Mouse (Mus musculus) gonadal fat pad, adult 2 months (tissue): ENCODE measurements around the gene Slco2a1. TPM values are rescaled to one million over a fixed set of nuclear protein-coding genes. Genes with fewer than 3 reads are reported as not detected.

Experiments used
- DNase-seq: peaks from one replicate; pipeline ENCODE4 v3.0.0-alpha.2; 2012; ENCODE audit warnings: low read depth
- polyA plus RNA-seq: library from polyadenylated mRNA; depleted of rRNA; stranded (reverse); fragments of >200 nt; gene quantifications from 2 replicates; pipeline ENCODE4 v1.2.3, GENCODE M21; 2012

Gene Slco2a1
- polyA plus RNA-seq, 1 experiment = 36.8 TPM

DNA sequence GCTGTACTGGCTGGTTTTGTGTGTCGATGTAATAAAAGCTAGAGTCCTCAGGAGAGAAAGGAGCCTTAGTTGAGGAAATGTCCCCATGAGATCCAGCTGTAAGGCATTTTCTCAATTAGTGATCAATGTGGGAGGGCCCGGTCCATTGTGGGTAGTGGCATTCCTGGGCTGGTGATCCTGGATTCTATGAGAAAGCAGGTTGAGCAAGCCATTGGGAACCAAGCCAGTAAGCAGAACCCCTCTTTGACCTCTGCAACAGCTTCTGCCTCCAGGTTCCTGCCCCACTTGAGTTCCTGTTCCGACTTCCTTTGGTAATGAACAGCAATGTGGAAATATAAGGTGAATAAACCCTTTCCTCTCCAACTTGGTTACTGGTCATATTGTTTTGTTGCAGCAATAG, 6.1 kb upstream of the Slco2a1 start:
- DNase-seq = no peak

DNA sequence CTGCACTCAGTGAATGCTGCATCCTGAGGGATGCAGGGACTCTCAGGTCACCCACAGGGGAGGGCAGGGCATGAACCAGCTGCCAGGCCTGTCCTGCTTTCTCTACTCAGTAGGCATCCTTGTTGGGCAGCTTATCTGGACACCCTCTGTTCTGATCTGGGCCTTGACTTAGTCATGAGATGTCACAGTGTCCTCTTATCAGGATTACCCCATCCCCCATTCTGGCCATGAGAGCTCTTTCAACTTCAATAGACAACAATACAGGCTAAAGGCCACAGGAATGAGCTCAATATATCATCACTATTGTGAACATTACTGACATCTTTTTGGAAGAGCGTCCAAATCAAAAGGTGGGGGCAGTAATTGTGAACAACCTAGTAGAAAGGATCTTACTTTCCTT, 3.4 kb upstream of the Slco2a1 start:
- DNase-seq = no peak

DNA sequence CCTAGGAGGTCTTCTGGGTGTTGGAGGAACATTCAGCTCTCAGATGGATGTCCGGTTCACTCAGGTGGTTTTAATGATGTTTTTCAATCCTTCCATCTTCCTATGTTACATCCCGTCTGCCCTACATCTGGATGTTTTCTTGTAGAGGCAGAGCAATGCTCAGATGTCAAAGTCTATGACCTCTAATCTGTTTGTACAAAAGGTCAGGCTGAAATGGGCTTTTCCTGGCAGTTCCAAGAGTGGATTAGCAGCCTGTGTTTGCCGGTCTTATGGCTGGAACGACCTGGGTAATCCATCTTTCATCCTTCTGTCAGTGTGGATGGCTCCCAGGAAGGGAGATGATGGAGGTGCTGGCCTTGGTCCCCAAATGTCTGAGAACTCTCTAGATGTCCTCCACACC, 2.6 kb upstream of the Slco2a1 start:
- no peak for DNase-seq

DNA sequence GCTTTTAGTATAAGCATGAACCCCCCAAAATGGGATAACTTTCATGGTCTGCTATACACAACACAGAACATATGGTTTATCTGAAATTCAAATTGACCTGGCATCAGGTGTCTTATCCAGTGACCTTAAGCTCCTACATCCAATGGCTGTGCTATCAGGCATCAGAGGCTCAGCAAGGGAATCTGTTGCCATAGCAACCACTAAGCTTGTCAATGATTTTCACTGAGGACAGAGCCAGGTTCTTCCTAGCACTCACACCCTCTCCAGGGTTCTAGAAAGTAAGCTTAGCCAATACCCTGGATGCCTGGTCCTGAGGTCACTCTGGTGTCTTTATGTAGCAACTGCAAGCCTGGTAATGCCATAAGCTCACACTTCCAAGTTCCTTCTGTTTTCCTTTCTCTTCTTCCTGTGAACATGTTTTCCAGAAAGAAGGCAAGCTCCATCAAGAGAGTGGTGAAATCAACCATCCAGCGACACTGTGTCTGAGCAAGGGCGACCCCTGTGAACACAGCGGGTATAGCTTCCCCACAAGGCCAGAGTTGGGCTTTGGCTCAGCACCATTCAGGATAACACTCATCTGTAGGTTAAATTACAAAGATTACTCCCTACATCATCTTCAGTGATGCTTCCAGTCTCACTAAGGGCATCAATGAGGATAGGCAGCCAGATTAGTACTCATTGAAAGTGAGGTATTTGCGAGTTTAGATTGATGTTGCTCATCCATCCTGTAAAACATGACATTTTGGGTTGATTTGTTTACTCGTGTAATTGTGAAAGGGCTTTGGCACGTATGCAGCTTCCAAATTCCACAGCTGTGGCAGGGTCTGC, 2.0 kb downstream of the Slco2a1 start:
- no peak for DNase-seq

DNA sequence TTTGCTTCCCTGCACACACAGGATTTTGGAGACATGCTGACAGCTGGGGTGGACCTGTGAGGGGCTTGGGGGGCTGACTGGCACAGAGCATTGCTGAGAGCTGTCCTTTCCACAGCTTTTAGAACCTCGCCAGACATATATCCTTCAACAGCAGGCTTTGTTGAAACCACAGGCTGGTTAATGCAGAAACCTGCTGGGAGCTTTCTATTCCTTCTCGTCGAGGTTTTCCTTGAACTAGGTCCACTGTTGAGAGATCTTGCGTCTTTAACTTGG, 2.6 kb downstream of the Slco2a1 start:
- DNase-seq = no peak

DNA sequence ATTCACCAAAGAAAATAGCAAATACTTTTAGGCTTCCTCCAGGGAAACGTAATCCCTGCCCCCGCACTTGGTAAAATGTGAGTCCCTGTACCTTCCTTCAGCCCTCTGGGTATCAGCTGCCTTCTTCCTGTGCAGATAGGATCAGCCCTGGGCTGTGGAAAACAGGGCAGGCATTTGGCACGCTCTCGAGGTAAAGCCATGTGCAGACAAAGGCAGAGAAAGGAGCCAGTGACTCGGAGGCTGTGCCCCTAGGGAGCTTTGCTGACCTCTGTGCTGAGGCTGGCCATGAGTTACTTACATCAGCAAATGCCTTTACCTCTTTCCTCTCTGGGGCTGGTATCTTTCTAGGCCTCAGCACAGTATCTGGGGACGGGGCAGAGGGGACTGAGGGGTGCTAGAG, 4.4 kb downstream of the Slco2a1 start:
- no peak for DNase-seq

DNA sequence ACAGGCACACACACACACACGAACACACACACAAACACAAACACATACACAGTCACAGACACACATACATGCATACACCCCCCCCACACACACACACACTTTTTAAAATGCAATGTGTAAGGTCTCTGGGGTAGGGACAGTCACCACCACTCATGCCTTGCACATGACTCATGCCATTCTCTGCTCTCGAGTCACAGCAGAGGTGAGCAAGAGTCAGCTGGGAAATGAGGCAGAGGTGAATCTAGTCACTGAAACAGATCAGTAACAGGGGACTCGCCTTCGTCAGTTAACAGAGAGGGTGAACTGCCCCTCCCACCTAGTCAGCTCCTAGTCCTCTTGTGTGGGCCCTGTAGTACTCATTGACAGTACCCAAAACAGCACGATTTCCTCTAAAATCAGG, 5.3 kb downstream of the Slco2a1 start:
- DNase-seq = no peak

DNA sequence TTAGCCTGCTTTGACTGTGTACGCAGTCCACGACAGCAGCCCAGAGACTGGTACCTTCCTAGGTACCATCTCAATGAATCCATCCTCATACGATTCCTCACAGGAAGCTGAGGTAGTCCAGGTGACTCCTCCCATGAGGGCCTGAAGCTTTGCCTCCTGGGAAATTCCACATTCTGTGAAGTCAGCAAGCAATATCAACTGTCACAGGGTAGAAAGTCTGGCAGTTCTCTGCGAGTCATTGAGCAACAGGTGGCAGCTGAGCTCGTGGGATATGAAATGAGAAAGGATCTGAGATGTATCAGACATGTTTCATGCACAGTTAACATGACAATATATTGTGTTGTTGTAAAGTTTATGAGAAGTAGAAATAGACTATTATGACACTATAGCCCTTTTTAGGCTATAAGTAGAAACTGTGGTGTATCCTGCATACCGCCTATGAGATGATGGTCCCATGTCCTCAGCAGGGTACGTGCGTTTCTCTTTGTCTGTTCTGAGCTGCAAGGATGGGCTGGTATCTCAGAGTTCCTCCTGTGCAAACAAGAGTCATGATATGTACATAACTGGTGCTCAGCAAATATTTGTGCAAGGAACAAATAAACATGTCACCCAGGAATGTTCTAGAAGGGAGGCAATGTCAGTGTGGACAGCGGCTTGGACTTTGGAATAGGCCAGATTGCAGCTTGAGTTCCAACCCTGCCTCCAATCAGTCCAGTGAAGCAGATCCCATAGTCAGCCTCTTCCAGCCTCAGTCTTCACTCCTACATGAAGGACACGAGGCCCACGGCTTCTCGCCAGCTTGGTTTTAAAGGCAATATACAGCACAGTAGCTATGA, 7.5 kb downstream of the Slco2a1 start:
- DNase-seq = no peak

DNA sequence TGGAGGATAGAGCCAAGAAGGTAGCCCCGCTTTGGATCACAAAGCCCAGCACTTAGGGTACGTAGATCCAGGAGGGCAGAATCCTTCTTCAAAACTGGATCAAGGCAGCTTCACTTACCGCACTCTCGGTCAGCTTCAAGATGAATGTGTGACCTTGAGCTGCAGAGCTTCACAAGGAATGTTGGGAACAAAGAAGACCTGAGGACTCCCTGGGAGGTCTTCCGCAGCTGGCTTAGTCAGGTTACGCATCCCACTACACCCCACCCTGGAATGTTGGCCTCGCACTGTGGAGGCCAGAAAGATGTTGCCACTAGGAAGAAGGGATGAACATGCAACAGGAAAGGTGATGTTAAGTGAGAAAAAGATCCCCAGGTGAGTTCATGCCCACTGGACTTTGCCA, 11.9 kb downstream of the Slco2a1 start:
- no peak for DNase-seq

DNA sequence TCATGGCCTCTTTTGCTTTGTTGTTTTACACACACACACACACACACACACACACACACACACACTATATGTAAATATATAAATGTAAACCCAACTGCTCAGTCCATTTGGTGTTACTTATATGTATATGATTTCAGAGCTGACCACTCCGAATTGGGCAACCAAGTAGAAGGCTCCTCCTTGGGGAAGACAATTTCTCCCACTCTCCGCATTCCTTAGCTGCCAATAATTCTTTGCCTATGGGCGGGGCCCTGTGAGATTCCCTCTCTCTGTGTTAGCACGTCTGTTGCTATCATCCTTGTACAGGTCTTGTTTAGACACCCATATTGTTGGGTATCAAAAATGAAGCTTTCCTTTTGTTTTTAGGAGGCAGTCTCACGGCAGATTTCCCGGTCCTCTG, 15.8 kb downstream of the Slco2a1 start:
- no peak for DNase-seq

DNA sequence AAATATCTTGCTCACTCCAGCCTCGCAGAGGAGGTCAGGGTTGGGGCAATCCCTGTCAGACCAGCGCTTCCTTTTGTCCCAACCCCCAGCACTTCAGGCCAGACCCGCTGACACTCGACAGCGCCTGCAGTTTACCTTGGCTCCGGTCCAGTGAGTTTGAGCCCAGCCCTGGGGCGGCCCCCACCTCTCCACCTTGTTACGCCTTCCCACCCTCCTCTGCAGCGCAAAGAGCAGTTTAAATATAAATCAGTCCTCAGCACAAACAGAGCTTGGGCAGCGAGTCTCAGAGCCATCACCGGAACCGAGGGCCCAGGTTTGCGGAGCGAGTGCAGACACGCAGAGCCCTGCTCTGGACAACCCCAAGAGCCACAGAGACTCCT, 19.2 kb downstream of the Slco2a1 start:
- no peak for DNase-seq

DNA sequence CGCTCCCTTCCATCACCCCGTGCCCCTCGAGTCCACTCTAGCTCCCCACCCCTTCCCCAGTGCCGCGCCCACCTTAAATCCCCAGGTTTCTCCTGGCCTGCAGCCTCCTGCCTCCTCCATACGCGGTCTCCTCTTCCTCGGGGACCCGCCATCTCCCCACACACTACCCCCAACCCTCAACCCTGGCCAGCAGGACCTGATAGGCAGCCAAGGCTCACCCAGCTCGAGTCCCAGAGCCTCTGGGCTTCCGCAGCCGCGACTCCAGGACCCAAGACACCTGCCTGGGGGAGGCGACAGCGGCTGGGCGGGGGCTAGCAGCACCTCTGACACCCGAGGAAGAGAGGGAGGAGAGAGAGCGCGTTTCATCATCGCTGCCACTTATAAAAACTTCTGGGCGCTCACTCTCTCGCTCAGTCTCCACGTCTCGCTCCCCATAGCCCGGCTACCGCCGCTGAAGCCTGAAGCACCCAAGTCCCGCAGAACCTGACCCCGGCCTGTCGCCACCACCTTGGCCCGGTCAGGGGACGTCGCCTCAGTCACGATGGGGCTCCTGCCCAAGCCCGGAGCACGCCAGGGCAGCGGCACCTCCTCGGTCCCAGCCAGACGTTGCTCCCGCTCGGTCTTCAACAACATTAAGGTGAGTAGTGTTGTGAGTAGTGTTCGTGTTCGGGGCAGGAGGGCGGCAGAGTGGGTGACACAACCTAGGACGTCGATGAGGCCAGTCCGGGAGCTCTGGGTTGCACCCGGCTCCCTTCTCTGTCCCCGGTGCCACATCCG, 19.8 kb downstream of the Slco2a1 start:
- no peak for DNase-seq

DNA sequence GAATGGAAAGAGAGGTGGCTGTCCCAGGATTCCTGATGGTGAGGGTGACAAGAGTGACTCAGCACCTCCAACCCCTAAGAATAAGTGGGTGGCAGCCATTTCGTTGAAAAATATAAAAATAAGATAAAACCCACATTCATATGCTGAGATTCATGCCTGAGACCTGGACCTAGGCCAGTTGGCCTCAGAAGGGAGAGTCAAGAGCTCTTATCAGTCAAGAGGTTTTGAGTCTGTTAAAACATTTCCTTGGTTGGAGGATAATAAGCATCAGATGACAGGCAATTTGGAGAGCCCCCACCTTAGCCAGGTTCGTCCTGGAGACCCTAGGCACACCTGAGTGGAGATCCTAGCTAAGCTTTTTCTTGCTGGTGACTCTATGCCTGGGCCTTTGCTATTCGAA, 21.6 kb downstream of the Slco2a1 start:
- no peak for DNase-seq

DNA sequence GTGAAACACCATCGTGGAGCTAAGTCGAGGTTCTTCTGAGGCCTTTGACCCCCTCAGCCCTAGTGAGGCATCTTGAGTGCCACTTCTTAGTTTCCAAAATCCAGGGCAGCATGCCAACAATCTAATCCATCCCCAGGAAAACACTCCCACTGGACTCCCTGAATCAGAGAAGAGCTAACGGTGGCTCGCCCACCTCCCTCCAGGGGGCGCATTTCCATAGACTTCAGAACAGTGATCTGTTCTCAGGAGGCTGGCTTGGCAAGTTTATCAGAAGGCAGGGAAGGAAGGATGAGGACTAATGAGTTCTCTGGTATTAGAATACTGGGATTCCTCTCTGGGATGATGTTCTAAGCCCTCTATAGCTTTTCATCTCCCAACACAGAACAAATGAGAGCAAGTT, 24.9 kb downstream of the Slco2a1 start:
- DNase-seq = no peak

DNA sequence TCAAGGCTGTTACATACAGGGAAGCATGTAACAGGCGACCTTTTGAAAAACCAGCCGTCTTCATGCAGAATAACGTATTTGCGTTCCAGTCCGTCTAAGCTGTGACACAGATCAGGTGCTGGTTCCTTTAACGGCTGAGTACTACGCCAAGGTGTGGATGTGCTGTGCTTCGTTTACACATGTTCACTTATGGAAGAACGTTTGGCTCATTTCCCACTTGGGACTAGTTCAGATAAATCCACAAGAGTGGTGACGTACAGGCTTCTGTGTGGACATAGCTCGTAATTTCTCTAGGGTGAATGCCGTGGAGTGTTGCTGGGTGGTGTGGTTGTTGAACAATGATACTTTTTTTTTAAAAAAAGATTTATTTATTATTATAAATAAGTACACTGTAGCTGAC, 26.2 kb downstream of the Slco2a1 start:
- no peak for DNase-seq

DNA sequence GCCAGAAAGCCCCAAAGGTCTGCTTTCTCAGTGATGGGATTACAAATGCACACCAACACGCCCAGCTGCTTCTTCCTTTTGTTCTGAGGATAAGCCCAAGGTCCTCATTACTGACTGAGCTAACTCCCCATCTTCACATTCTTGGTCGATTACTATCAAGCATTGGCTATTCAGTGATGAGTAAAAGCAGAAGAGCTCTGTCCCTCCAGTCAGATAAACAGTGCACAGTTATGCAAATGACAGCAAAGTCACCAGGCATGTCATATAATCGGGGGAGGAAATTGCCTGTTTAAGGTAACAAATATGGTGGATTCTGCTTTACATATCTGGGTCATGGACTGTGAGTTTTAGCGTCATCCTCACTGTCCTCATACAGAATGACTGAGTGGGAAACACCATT, 35.6 kb downstream of the Slco2a1 start:
- no peak for DNase-seq

DNA sequence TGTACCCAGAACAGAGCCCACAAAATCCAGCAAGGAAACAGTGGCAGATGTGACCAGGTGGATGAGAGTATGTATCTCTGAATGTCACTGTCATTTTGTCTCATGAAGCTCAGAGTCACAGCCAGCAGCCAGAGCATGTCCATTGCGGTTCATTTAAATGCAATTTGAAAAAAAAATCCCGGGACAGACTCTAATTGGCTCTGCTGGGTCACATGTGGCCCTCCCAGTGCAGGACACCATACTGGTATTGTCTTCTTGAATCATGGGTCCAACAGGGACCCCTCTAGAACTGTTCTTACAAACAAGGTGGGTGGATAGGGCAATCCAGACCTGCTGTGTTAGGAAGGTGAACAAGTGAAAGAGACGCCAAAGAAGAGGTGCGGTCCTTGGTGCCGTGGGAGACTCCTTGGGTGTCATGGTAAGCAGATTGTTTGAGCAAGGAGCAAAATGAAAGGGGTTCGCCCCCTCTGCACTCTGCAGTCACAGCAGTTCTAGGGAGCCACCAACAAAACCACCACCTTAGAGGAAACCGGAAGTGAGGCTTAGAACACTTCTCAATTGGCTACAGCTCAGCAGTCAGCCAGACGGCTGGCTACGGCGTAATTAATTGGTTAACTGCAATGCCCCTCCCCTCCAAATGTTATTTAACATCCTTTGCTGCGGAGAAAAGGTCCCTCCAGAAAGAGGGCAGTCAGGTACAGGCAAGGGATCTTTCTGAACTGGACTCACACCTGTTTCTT, 38.8 kb downstream of the Slco2a1 start:
- DNase-seq = no peak

DNA sequence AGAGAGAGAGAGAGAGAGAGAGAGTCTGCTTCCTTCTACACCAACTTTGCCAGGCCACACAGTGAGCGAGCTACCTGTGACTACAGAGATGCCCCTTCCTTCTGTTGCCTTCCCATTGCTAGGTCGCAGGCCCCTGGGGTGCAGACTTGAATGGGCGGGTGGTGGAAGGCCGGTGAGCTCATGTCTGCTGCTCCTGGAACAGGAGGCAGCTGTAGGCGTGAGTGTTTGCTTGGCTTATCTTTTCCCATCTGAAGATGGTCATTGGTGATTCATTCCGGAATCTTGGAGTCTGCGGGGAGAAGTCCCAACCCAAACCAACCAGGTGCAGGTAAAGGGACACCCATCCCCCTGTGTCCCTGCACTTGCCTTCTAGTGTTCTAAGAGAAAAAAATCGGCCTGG, 40.5 kb downstream of the Slco2a1 start:
- DNase-seq = no peak

DNA sequence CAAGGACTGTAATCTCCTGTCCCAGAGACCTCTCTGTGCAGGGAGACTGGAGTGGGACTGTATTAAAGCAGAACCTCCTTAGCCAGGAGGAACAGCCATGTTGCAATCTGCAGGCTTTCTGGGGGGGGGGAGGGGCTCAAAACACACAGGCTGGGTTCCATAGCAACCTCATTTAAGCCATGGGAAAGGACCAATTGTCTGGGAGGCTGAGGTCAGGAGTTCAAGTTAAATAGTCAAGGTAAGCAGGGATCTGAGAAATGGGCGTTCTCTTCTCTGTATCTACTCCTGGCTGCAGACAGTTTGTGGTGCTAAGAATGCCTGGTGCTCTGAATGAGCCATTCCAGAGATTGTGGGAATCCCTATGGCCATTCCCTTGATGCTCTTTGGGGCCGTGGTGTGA, 41.5 kb downstream of the Slco2a1 start:
- DNase-seq = no peak

DNA sequence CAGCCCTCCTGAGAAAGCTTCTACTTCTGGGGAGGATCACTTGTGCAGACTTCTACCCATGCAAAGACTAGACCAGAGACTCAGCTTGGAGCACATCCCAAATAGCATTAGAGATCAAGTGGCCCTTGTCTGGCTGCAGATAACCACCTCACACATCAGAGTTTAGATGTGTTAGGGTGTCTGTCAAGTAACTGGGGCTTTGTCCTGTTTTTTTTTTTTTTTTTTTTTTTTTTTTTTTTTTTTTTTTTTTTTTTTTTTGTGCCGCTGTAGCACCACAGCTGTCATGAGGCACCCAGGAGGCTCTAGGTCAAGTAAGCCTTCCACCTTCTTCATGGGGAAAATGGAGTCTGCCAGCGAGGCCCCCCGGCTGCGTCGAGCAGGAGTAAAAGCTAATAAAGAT, 42.7 kb downstream of the Slco2a1 start:
- DNase-seq = no peak

DNA sequence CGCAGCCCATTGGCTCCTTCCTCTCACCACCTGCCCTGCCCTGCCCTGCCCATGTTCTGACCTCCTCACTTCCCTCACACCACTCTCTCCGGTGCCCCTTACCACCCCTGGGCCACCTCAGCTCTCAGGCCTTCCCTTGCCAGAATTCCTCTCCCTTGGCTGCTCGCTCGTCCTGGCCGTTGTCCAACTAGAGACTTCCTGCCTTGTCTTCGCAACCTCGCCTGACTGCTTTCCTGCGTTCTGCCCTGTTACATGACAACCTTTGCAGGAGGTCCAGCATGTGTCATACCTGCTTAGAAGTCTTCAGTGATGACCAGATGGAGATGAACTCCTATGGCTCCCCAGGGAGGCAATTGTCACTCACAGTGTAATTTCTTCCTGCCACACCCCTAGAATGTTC, 43.7 kb downstream of the Slco2a1 start:
- no peak for DNase-seq

DNA sequence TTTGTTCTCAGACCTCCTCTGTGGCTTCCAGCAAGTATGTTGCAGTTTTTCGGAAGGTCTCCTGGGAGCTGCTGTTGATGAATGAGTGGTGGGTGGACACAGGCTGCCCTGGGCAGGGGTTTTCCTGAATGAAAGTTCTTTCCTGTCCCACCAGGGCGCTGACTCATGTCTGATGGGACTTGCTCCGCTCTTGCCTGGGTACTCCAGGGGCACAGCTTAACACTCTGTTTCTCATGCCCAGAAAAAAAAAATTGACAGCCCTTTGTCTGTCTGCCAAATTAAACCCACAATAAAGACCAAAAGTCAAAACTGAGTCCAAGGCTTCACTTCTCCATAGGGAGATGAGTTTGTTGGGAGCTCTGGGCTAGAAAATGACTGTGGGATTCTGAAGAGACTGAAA, 44.9 kb downstream of the Slco2a1 start:
- no peak for DNase-seq
